Mouse (Mus musculus): ENCODE data around the gene Gm9046. TPM values are rescaled to one million over a fixed set of nuclear protein-coding genes. Genes with fewer than 3 reads are reported as not detected.
"Not testable (repeated sequence)": the region's sequence is repeated elsewhere in the genome, so short reads cannot be mapped to it uniquely, and the experiment has no call there.

The Gm9046 gene
- polyA plus RNA-seq, 1 experiment = not detected

- H3K36me3 ChIP-seq (ENCODE audit: control insufficient read depth, insufficient read depth) = no peaks in the 10 kb centered on the region
- no peaks in the 10 kb centered on the region for H3K27me3 ChIP-seq (ENCODE audit: control insufficient read depth, insufficient read depth, insufficient read length)
- TF ChIP-seq MYOG (IDR thresholded peaks at IDR 0.05; ENCODE audit: control insufficient read depth, extremely low read depth, insufficient read length) (no peak), MYOD1 (IDR thresholded peaks at IDR 0.05; ENCODE audit: control insufficient read depth, insufficient read length, low read depth) (no peak)
- no peak overlapping the region for H3K4me3 ChIP-seq (ENCODE audit: insufficient read depth, poor library complexity, severe bottlenecking)
- H3K79me3 ChIP-seq (ENCODE audit: low read depth) = no peaks in the 10 kb centered on the region
- no peak overlapping the region for H3ac ChIP-seq (ENCODE audit: control insufficient read depth, insufficient read length, low read depth)
- H3K79me2 ChIP-seq (ENCODE audit: control insufficient read depth, insufficient read depth) = no peaks in the 10 kb centered on the region
Measured at GRCm38 (mm10) chr10:118319024-118319423, 24.0 kb downstream of the Gm9046 start.

- H3K79me3 ChIP-seq (ENCODE audit: low read depth); H3ac ChIP-seq (ENCODE audit: control insufficient read depth, insufficient read length, low read depth); H3K36me3 ChIP-seq (ENCODE audit: control insufficient read depth, insufficient read depth); H3K4me3 ChIP-seq (ENCODE audit: insufficient read depth, poor library complexity, severe bottlenecking); H3K27me3 ChIP-seq (ENCODE audit: control insufficient read depth, insufficient read depth, insufficient read length); H3K79me2 ChIP-seq (ENCODE audit: control insufficient read depth, insufficient read depth): not testable (repeated sequence)
Measured at GRCm38 (mm10) chr10:118302133-118302532, 40.9 kb downstream of the Gm9046 start.

GRCm38 (mm10) chr10:118294938-118295337 lies 48.1 kb downstream of the Gm9046 start, which contains the start of gene Iltifb:
Gene Iltifb, minus strand, starts transcription at chr10:118295038.
- no peak within 1 kb of the TSS for H3ac ChIP-seq (ENCODE audit: control insufficient read depth, insufficient read length, low read depth)
- no peak for TF ChIP-seq MYOD1 (IDR thresholded peaks at IDR 0.05; ENCODE audit: control insufficient read depth, insufficient read length, low read depth)
- TF ChIP-seq FOSL1 (IDR thresholded peaks at IDR 0.05; ENCODE audit: insufficient read depth, low read length, poor library complexity, severe bottlenecking) = no peak
- TF ChIP-seq MYOG (IDR thresholded peaks at IDR 0.05; ENCODE audit: control insufficient read depth, extremely low read depth, insufficient read length) = no peak
- no peaks in the 10 kb centered on the region for H3K79me3 ChIP-seq (ENCODE audit: low read depth)
- no peaks in the 10 kb centered on the region for H3K36me3 ChIP-seq (ENCODE audit: control insufficient read depth, insufficient read depth)
- no peaks in the 10 kb centered on the region for H3K27me3 ChIP-seq (ENCODE audit: control insufficient read depth, insufficient read depth, insufficient read length)
- no peaks in the 10 kb centered on the region for H3K79me2 ChIP-seq (ENCODE audit: control insufficient read depth, insufficient read depth)
- H3K4me3 ChIP-seq (ENCODE audit: insufficient read depth, poor library complexity, severe bottlenecking) = no peak within 1 kb of the TSS

Other genes starting within 250 kb of the Gm9046 start
- gene Mdm1, start 201.4 kb downstream of the Gm9046 start, polyA plus RNA-seq (2012; fragmentation: generic; extraction: Trizol) = 7.2 TPM
- not detected for gene Il22, start 138.3 kb downstream of the Gm9046 start, polyA plus RNA-seq (2012; fragmentation: generic; extraction: Trizol)
- 0.01 TPM for gene Gm32717, start 102.5 kb downstream of the Gm9046 start, polyA plus RNA-seq (2012; fragmentation: generic; extraction: Trizol)
- 0.01 TPM for gene Gm32802, start 84.6 kb downstream of the Gm9046 start, polyA plus RNA-seq (2012; fragmentation: generic; extraction: Trizol)
- not detected for gene Iltifb, start 48.2 kb downstream of the Gm9046 start, polyA plus RNA-seq (2012; fragmentation: generic; extraction: Trizol)
- not detected for gene Gm9040, start 16.3 kb downstream of the Gm9046 start, polyA plus RNA-seq (2012; fragmentation: generic; extraction: Trizol)
- not detected for gene Gm9044, start 10.8 kb downstream of the Gm9046 start, polyA plus RNA-seq (2012; fragmentation: generic; extraction: Trizol)
- gene Gm9045, start 5.4 kb downstream of the Gm9046 start, polyA plus RNA-seq (2012; fragmentation: generic; extraction: Trizol) = 0.02 TPM
- not detected for gene Gm9048, start 5.4 kb upstream of the Gm9046 start, polyA plus RNA-seq (2012; fragmentation: generic; extraction: Trizol)
- gene Gm9049, start 10.8 kb upstream of the Gm9046 start, polyA plus RNA-seq (2012; fragmentation: generic; extraction: Trizol) = 0.02 TPM
- not detected for gene Ifng, start 97.8 kb upstream of the Gm9046 start, polyA plus RNA-seq (2012; fragmentation: generic; extraction: Trizol)